Mouse (Mus musculus) limb, embryonic 15.5 days (tissue): ENCODE results near the gene Zbtb11. TPM values are rescaled to one million over a fixed set of nuclear protein-coding genes. Genes with fewer than 3 reads are reported as not detected.
"Not testable (repeated sequence)": the region's sequence is repeated elsewhere in the genome, so short reads cannot be mapped to it uniquely, and the experiment has no call there.

Experiments
- ATAC-seq: fragments of 200-750 bp; cut with Nextera tagmentation; 2 replicates; pipeline ENCODE4 v1.8.0; 2017; ENCODE audit warnings: low read depth, moderate TSS enrichment; ENCODE audit not compliant: insufficient number of reproducible peaks, low FRiP score, low TSS enrichment
- H3K27ac ChIP-seq: fragments of 300-500 bp; sonication (generic); 2 replicates; pipeline ENCODE4 v1.5.1; 2015; ENCODE audit warnings: moderate library complexity, mild to moderate bottlenecking, inconsistent platforms
- H3K27me3 ChIP-seq: fragments of 300-500 bp; sonication (generic); 2 replicates; pipeline ENCODE4 v1.6.1; 2015; ENCODE audit warnings: inconsistent platforms
- H3K36me3 ChIP-seq: fragments of 300-500 bp; sonication (generic); 2 replicates; pipeline ENCODE4 v1.6.1; 2015; ENCODE audit warnings: inconsistent platforms
- H3K4me1 ChIP-seq: fragments of 300-500 bp; sonication (generic); 2 replicates; pipeline ENCODE4 v1.6.1; 2015; ENCODE audit warnings: inconsistent platforms
- H3K4me2 ChIP-seq: fragments of 300-500 bp; sonication (generic); 2 replicates; pipeline ENCODE4 v1.6.1; 2015; ENCODE audit warnings: mild to moderate bottlenecking, inconsistent platforms
- H3K4me3 ChIP-seq: fragments of 300-500 bp; sonication (generic); 2 replicates; pipeline ENCODE4 v1.5.1; 2015; ENCODE audit warnings: mild to moderate bottlenecking, inconsistent platforms
- H3K9ac ChIP-seq: fragments of 300-500 bp; sonication (generic); 2 replicates; pipeline ENCODE4 v1.6.1; 2015; ENCODE audit warnings: inconsistent platforms
- H3K9me3 ChIP-seq: fragments of 300-500 bp; sonication (generic); 2 replicates; pipeline ENCODE4 v1.6.1; 2016; ENCODE audit warnings: inconsistent platforms
- WGBS: fragments of 180-500 bp; shearing (Covaris S2); methylation state at CpG from one replicate; pipeline ENCODE4 v1.1.7; 2015; 5-methylcytosine and 5-hydroxymethylcytosine counted together
- polyA plus RNA-seq: library from polyadenylated mRNA; unstranded; fragments of >200 nt; fragmentation: Nextera tagmentation; extraction: Ambion mirVana; gene quantifications from 2 replicates; pipeline ENCODE4 v1.2.1, GENCODE M21; 2015

Zbtb11 gene
- polyA plus RNA-seq, 1 experiment from 2014 or later: 20.9 TPM

GRCm38 (mm10) chr16:55950946-55951678 is 22.6 kb upstream of the Zbtb11 start:
- 39% methylated on average over 19 of the region's 19 CpGs for WGBS
- no peak overlapping the region for H3K4me3 ChIP-seq
- H3K4me1 ChIP-seq: no peaks in the 10 kb centered on the region
- no peaks in the 10 kb centered on the region for H3K9me3 ChIP-seq
- 0 out of 2 replicates have a peak overlapping the region, but pooled peaks have one; percentile 10 for H3K4me2 ChIP-seq
- no peak overlapping the region for H3K9ac ChIP-seq
- no peak overlapping the region for H3K27ac ChIP-seq
- H3K36me3 ChIP-seq: no peaks in the 10 kb centered on the region
- no peak for ATAC-seq
- no peaks in the 10 kb centered on the region for H3K27me3 ChIP-seq

- H3K4me3 ChIP-seq: no peak overlapping the region
- ATAC-seq: no peak
- H3K36me3 ChIP-seq: no peaks in the 10 kb centered on the region
- H3K4me2 ChIP-seq: no peak overlapping the region
- no peaks in the 10 kb centered on the region for H3K27me3 ChIP-seq
- no peak overlapping the region for H3K9ac ChIP-seq
- no peak overlapping the region for H3K27ac ChIP-seq
- WGBS: 74% methylated on average over 7 of the region's 7 CpGs
- no peaks in the 10 kb centered on the region for H3K4me1 ChIP-seq
- no peaks in the 10 kb centered on the region for H3K9me3 ChIP-seq
Observed at GRCm38 (mm10) chr16:55951679-55952327, 21.9 kb upstream of the Zbtb11 start.

GRCm38 (mm10) chr16:55952771-55953170 is 20.9 kb upstream of the Zbtb11 start:
- no peak for ATAC-seq
- Histone ChIP-seq H3K4me3 (no peak overlapping the region), H3K4me2 (no peak overlapping the region), H3K27ac (no peak overlapping the region), H3K27me3 (no peaks in the 10 kb centered on the region), H3K4me1 (no peaks in the 10 kb centered on the region), H3K9ac (no peak overlapping the region), H3K9me3 (no peaks in the 10 kb centered on the region), H3K36me3 (no peaks in the 10 kb centered on the region)

GRCm38 (mm10) chr16:55954196-55954595 is 19.5 kb upstream of the Zbtb11 start:
- ATAC-seq, H3K27ac ChIP-seq, H3K36me3 ChIP-seq, H3K4me2 ChIP-seq, H3K9me3 ChIP-seq, H3K9ac ChIP-seq, H3K4me3 ChIP-seq, H3K4me1 ChIP-seq, H3K27me3 ChIP-seq: not testable (repeated sequence)
- WGBS: 86% methylated on average over 9 of the region's 9 CpGs

- H3K9me3 ChIP-seq, H3K4me2 ChIP-seq, H3K36me3 ChIP-seq, ATAC-seq, H3K4me3 ChIP-seq, H3K27ac ChIP-seq, H3K9ac ChIP-seq, H3K4me1 ChIP-seq, H3K27me3 ChIP-seq: not testable (repeated sequence)
- 88% methylated on average over 6 of the region's 11 CpGs for WGBS
Observed at GRCm38 (mm10) chr16:55963068-55963467, 10.6 kb upstream of the Zbtb11 start.

GRCm38 (mm10) chr16:55964126-55964949 is 9.3 kb upstream of the Zbtb11 start:
- WGBS: 63% methylated on average over 4 of the region's 4 CpGs
- H3K4me2 ChIP-seq: no peak overlapping the region
- peaks cover 9% of the 10 kb centered on the region for H3K36me3 ChIP-seq
- H3K9me3 ChIP-seq: no peaks in the 10 kb centered on the region
- H3K4me1 ChIP-seq: peaks cover 13% of the 10 kb centered on the region; the same call in 1 of the 2 replicates
- H3K4me3 ChIP-seq: no peak overlapping the region
- no peak overlapping the region for H3K9ac ChIP-seq
- no peak overlapping the region for H3K27ac ChIP-seq
- no peak for ATAC-seq
- no peaks in the 10 kb centered on the region for H3K27me3 ChIP-seq

GRCm38 (mm10) chr16:55966212-55966871 is 7.3 kb upstream of the Zbtb11 start, which contains the start of gene Rpl24:
Gene Rpl24, plus strand, starts transcription at chr16:55966275.
- no peaks in the 10 kb centered on the region for H3K27me3 ChIP-seq
- peaks cover 29% of the 10 kb centered on the region for H3K36me3 ChIP-seq
- peaks cover 18% of the 10 kb centered on the region for H3K4me1 ChIP-seq
- peak; percentile 89 for ATAC-seq
- peak within 1 kb of the TSS; percentile 76 for H3K9ac ChIP-seq
- WGBS: under 1% methylated on average over 42 of the region's 42 CpGs
- peak within 1 kb of the TSS; percentile 69 for H3K4me3 ChIP-seq
- H3K27ac ChIP-seq: peak within 1 kb of the TSS; percentile 89
- no peaks in the 10 kb centered on the region for H3K9me3 ChIP-seq
- H3K4me2 ChIP-seq: peak within 1 kb of the TSS; percentile 71

GRCm38 (mm10) chr16:55967221-55967620 is 6.5 kb upstream of the Zbtb11 start:
- WGBS: 15% methylated on average over 1 of the region's 1 CpGs
- Histone ChIP-seq H3K4me3 (peak overlapping the region; percentile 69), H3K4me1 (peaks cover 22% of the 10 kb centered on the region), H3K4me2 (peak overlapping the region; percentile 71), H3K9ac (peak overlapping the region; percentile 76), H3K27me3 (no peaks in the 10 kb centered on the region), H3K27ac (no peak overlapping the region), H3K36me3 (peaks cover 38% of the 10 kb centered on the region), H3K9me3 (no peaks in the 10 kb centered on the region)
- ATAC-seq: no peak

- ATAC-seq: no peak
- peaks cover 27% of the 10 kb centered on the region for H3K4me1 ChIP-seq
- WGBS: 72% methylated on average over 3 of the region's 3 CpGs
- H3K4me3 ChIP-seq: no peak overlapping the region
- H3K9ac ChIP-seq: no peak overlapping the region
- no peak overlapping the region for H3K27ac ChIP-seq
- no peaks in the 10 kb centered on the region for H3K9me3 ChIP-seq
- no peaks in the 10 kb centered on the region for H3K27me3 ChIP-seq
- no peak overlapping the region for H3K4me2 ChIP-seq
- H3K36me3 ChIP-seq: peaks cover 39% of the 10 kb centered on the region
Observed at GRCm38 (mm10) chr16:55969147-55969546, 4.5 kb upstream of the Zbtb11 start.

- Histone ChIP-seq H3K9me3 (no peaks in the 10 kb centered on the region), H3K27me3 (no peaks in the 10 kb centered on the region), H3K36me3 (peaks cover 39% of the 10 kb centered on the region), H3K27ac (no peak overlapping the region), H3K4me3 (no peak overlapping the region), H3K4me1 (peaks cover 31% of the 10 kb centered on the region), H3K4me2 (no peak overlapping the region), H3K9ac (no peak overlapping the region)
- no peak for ATAC-seq
- WGBS: 89% methylated on average over 5 of the region's 5 CpGs
Observed at GRCm38 (mm10) chr16:55970416-55970815, 3.3 kb upstream of the Zbtb11 start.

- Histone ChIP-seq H3K27ac (no peak overlapping the region), H3K9me3 (no peaks in the 10 kb centered on the region), H3K4me3 (no peak overlapping the region), H3K36me3 (peaks cover 39% of the 10 kb centered on the region), H3K27me3 (no peaks in the 10 kb centered on the region), H3K4me2 (no peak overlapping the region), H3K9ac (no peak overlapping the region), H3K4me1 (peaks cover 31% of the 10 kb centered on the region)
- ATAC-seq: no peak
- 75% methylated on average over 6 of the region's 6 CpGs for WGBS
Observed at GRCm38 (mm10) chr16:55971735-55972615, 1.7 kb upstream of the Zbtb11 start.
